Mouse (Mus musculus) left cerebral cortex, adult 6 months (tissue): ENCODE measurements around the gene Ret. TPM values are rescaled to one million over a fixed set of nuclear protein-coding genes. Genes with fewer than 3 reads are reported as not detected.

Experiments used
- long read RNA-seq, 2 experiments: library from polyadenylated mRNA; unstranded; transcript quantifications; one replicate each; pipeline ENCODE4 v2.0.0; 2019 to 2020
- polyA plus RNA-seq: library from polyadenylated mRNA; unstranded; fragments of <200 nt; fragmentation: Nextera tagmentation; gene quantifications from 2 replicates; pipeline ENCODE4 v1.2.3, GENCODE M21; 2021

Ret gene
- 0.44 and 0.54 TPM in 2 replicates for polyA plus RNA-seq
- long read RNA-seq, experiment 1, full-length matches to known transcripts, result 1 of 2 reads
- long read RNA-seq, experiment 1, partial matches to known transcripts, result 1 of 2 reads
- long read RNA-seq, experiment 1, other reads (novel, unspliced or antisense), result 0 of 2 reads
- long read RNA-seq, experiment 2, partial matches to known transcripts, result 1 of 1 reads
- long read RNA-seq, experiment 2, other reads (novel, unspliced or antisense), result 0 of 1 reads

GRCm38 (mm10) chr6:118197440-118197975 is at the start of gene Ret:
Gene Ret, minus strand, starts transcription at chr6:118197718.

DNA sequence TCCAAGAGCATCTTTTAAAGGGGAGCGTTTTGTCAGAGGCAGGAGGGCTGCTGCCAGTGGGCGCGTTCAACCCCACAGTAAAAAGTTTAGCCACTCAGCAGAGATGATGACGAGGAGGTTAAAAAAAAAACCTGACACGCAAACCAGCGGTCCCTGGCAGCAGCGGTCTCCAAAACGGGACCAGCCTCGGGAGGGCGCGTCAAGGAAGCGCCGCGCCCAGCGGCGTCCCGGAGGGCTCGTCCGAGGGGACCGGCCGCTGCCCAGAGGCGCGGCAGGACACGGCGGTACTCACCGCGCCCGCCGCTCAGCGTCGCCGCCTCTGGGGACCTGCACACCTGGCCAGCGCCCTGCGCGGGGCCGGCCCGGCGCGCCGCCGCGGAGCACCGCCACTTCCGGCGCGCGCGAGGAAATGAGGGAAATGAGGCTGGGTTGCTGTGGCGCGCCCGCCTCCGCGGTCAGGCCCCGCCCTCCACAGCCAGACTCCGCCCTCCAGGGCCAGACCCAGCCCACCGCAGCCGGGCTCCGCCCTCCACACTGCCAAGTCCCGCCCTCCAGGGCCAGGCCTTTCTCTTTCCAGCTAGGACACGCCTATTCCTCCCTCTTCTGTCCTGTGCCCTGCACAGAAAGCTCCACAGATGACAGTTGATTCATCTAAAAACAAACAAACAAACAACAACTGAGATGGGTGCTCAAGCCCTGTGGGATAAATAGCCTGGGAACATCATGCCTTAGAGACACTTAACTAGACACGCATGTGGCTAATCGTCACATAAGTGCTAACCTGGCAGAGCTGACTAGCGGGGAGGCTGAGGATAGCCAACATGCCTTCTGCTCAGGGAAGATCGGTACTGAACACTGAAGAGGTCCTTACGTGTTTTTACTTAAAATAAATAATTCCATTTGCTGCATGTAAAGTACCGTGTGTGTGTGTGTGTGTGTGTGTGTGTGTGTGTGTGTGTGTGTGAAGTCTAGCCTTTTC is 58.5 kb downstream of the Ret start, which contains the start of gene Csgalnact2:
Csgalnact2 (minus strand) TSS at position 410 of the 979 bp plus-strand sequence.

Other genes starting within 250 kb of the Ret start
- 54.0 and 61.3 TPM in 2 replicates for gene Rasgef1a, start 186.3 kb downstream of the Ret start, polyA plus RNA-seq
- gene Csgalnact2, start 58.6 kb downstream of the Ret start, polyA plus RNA-seq, result 6.9 and 7.2 TPM in 2 replicates
- gene Bms1, start 221.8 kb upstream of the Ret start, polyA plus RNA-seq, result 6.3 and 7.0 TPM in 2 replicates